Mouse (Mus musculus) liver, embryonic 12.5 days (tissue): ENCODE data around the gene Bcorl1. TPM values are rescaled to one million over a fixed set of nuclear protein-coding genes. Genes with fewer than 3 reads are reported as not detected.

Source experiments
- ATAC-seq: fragments of 200-750 bp; cut with Nextera tagmentation; 2 replicates; pipeline ENCODE4 v1.8.0; 2017; ENCODE audit warnings: moderate number of reproducible peaks, mild to moderate bottlenecking, moderate library complexity
- H3K27ac ChIP-seq: fragments of 300-500 bp; sonication (generic); 2 replicates; pipeline ENCODE4 v1.5.1; 2016; ENCODE audit warnings: mild to moderate bottlenecking
- H3K27me3 ChIP-seq: fragments of 300-500 bp; sonication (generic); replicated peaks from 2 replicates; pipeline ENCODE4 v1.6.1; 2016; ENCODE audit warnings: mild to moderate bottlenecking, moderate library complexity
- H3K36me3 ChIP-seq: fragments of 300-500 bp; sonication (generic); 2 replicates; pipeline ENCODE4 v1.6.1; 2016; ENCODE audit warnings: mild to moderate bottlenecking, moderate library complexity
- H3K4me1 ChIP-seq: fragments of 300-500 bp; sonication (generic); 2 replicates; pipeline ENCODE4 v1.6.1; 2016
- H3K4me2 ChIP-seq: fragments of 300-500 bp; sonication (generic); 2 replicates; pipeline ENCODE4 v1.6.1; 2016; ENCODE audit warnings: mild to moderate bottlenecking, moderate library complexity
- H3K4me3 ChIP-seq: fragments of 300-500 bp; sonication (generic); 2 replicates; pipeline ENCODE4 v1.5.1; 2016; ENCODE audit warnings: mild to moderate bottlenecking, moderate library complexity
- H3K9ac ChIP-seq: fragments of 300-500 bp; sonication (generic); 2 replicates; pipeline ENCODE4 v1.6.1; 2016; ENCODE audit warnings: mild to moderate bottlenecking, moderate library complexity
- H3K9me3 ChIP-seq: fragments of 300-500 bp; sonication (generic); replicated peaks from 2 replicates; pipeline ENCODE4 v1.6.1; 2016; ENCODE audit warnings: mild to moderate bottlenecking, moderate library complexity
- WGBS: fragments of 180-500 bp; shearing (Covaris S2); methylation state at CpG from one replicate; pipeline ENCODE4 v1.1.7; 2016; ENCODE audit not compliant: insufficient replicate concordance; 5-methylcytosine and 5-hydroxymethylcytosine counted together
- polyA plus RNA-seq: library from polyadenylated mRNA; unstranded; fragments of >200 nt; fragmentation: Nextera tagmentation; extraction: Ambion mirVana; gene quantifications from 2 replicates; pipeline ENCODE4 v1.2.1, GENCODE M21; 2016

The Bcorl1 gene
- polyA plus RNA-seq, 1 experiment from 2014 or later = 3.8 TPM

- Histone ChIP-seq H3K36me3 (no peaks in the 10 kb centered on the region), H3K4me1 (peaks cover 42% of the 10 kb centered on the region), H3K27me3 (peaks cover 25% of the 10 kb centered on the region), H3K9me3 (no peaks in the 10 kb centered on the region), H3K4me3 (peak overlapping the region; percentile 66), H3K9ac (peak overlapping the region; percentile 79), H3K27ac (peak overlapping the region; percentile 60; the same call in 1 of the 2 replicates), H3K4me2 (peak overlapping the region; percentile 80)
- 18% methylated on average over 9 of the region's 9 CpGs for WGBS
- ATAC-seq = no peak
These were observed 111.2 kb downstream of the Bcorl1 start for GRCm38 (mm10) chrX:48452231-48452890.

- peak overlapping the region; percentile 68 for H3K27ac ChIP-seq
- no peaks in the 10 kb centered on the region for H3K9me3 ChIP-seq
- peak; percentile 29 for ATAC-seq
- WGBS = 13% methylated on average over 40 of the region's 71 CpGs
- H3K4me2 ChIP-seq = peak overlapping the region; percentile 80
- H3K4me3 ChIP-seq = peak overlapping the region; percentile 66
- H3K9ac ChIP-seq = peak overlapping the region; percentile 79
- no peaks in the 10 kb centered on the region for H3K36me3 ChIP-seq
- peaks cover 25% of the 10 kb centered on the region for H3K27me3 ChIP-seq
- H3K4me1 ChIP-seq = peaks cover 37% of the 10 kb centered on the region
These were observed 111.9 kb downstream of the Bcorl1 start for GRCm38 (mm10) chrX:48452931-48453673.

DNA sequence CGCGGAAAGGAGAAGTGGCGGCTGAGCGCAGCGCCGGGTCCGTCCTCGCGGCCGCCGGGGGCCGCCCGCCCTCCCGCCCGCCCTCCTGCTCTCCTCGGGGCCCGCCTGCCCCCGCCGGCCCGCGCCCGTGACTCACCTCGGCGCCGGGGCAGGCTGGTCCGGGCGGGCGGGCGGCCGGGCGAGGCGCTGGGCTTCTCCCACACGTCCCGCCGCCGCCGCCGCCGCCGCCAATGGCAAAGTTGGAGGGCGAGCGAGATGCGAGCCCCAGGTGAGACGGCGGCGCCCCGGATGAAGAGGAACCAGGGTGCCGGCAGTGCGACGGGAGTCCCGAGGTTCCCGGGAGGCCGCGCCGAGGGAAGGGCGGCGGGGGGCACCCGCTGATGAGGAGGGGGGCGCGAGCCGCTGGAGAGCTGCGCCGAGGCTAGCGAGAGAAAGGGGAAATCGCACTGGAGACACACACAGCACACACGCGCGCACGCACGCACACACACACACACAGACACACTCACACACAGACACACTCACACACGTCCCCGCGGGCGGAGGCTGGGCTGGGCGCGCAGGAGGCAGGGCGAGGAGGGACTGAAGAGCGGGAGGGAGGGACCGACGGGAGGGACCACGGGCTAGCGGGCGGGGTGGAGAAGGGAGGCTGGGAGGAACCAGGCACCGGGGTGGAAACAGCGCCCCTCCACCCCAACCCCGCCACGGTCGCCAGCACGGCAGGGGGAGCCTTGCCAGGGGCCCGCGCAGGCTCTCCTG lies 112.8 kb downstream of the Bcorl1 start:
- H3K27me3 ChIP-seq = peaks cover 25% of the 10 kb centered on the region
- WGBS = 6% methylated on average over 42 of the region's 91 CpGs
- peak overlapping the region; percentile 80 for H3K4me2 ChIP-seq
- no peaks in the 10 kb centered on the region for H3K36me3 ChIP-seq
- no peaks in the 10 kb centered on the region for H3K9me3 ChIP-seq
- peak overlapping the region; percentile 68 for H3K27ac ChIP-seq
- ATAC-seq = peak; percentile 87
- H3K4me3 ChIP-seq = peak overlapping the region; percentile 66
- peak overlapping the region; percentile 79 for H3K9ac ChIP-seq
- H3K4me1 ChIP-seq = peaks cover 37% of the 10 kb centered on the region

- H3K27ac ChIP-seq = no peak overlapping the region
- peak; percentile 44 for ATAC-seq
- 6% methylated on average over 13 of the region's 21 CpGs for WGBS
- no peaks in the 10 kb centered on the region for H3K36me3 ChIP-seq
- peaks cover 37% of the 10 kb centered on the region for H3K4me1 ChIP-seq
- H3K27me3 ChIP-seq = peaks cover 25% of the 10 kb centered on the region
- peak overlapping the region; percentile 55 for H3K9ac ChIP-seq
- H3K4me2 ChIP-seq = peak overlapping the region; percentile 80
- H3K9me3 ChIP-seq = no peaks in the 10 kb centered on the region
- H3K4me3 ChIP-seq = peak overlapping the region; percentile 66
These were observed 113.3 kb downstream of the Bcorl1 start for GRCm38 (mm10) chrX:48454495-48454878.

GRCm38 (mm10) chrX:48455018-48455417 lies 113.9 kb downstream of the Bcorl1 start:
- Histone ChIP-seq H3K4me3 (no peak overlapping the region), H3K27me3 (peaks cover 25% of the 10 kb centered on the region), H3K27ac (no peak overlapping the region), H3K4me1 (peaks cover 32% of the 10 kb centered on the region), H3K9ac (no peak overlapping the region), H3K9me3 (no peaks in the 10 kb centered on the region), H3K4me2 (peak overlapping the region; percentile 80), H3K36me3 (no peaks in the 10 kb centered on the region)
- no peak for ATAC-seq
- 15% methylated on average over 9 of the region's 9 CpGs for WGBS

DNA sequence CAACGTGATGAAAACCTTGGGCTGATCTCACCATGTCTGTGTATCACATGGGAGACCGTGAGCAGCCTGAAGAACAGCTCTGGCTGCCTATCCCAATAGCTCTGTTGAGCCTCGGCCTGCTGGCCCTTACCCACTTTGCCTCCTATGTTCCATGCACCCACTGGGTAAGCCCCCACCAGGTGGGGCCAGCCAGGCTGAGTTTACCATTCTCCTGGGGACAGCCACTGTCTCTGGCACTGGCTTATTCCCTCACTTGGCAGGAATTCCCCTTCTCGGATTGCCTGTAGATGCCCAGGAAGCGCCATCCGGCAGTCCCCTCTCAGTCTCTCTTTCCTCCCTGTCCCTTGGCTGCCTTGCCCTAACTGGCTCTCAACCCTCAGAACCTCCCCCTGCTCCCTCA lies 115.8 kb downstream of the Bcorl1 start:
- H3K4me1 ChIP-seq = peaks cover 20% of the 10 kb centered on the region
- no peak overlapping the region for H3K27ac ChIP-seq
- ATAC-seq = no peak
- no peaks in the 10 kb centered on the region for H3K9me3 ChIP-seq
- H3K4me2 ChIP-seq = no peak overlapping the region
- H3K36me3 ChIP-seq = no peaks in the 10 kb centered on the region
- 61% methylated on average over 6 of the region's 6 CpGs for WGBS
- H3K27me3 ChIP-seq = peaks cover 25% of the 10 kb centered on the region
- no peak overlapping the region for H3K4me3 ChIP-seq
- H3K9ac ChIP-seq = no peak overlapping the region

Other genes starting within 250 kb of the Bcorl1 start
- 0.14 TPM in 1 of 2 replicates, not detected in the other for gene Xpnpep2, start 232.6 kb upstream of the Bcorl1 start, polyA plus RNA-seq
- gene Sash3, start 194.9 kb upstream of the Bcorl1 start, polyA plus RNA-seq = 9.7 and 10.0 TPM in 2 replicates
- gene Zdhhc9, start 132.5 kb upstream of the Bcorl1 start, polyA plus RNA-seq = 2.3 and 2.6 TPM in 2 replicates
- gene Utp14a, start 84.5 kb upstream of the Bcorl1 start, polyA plus RNA-seq = 19.3 and 22.5 TPM in 2 replicates
- gene Elf4, start 121.8 kb downstream of the Bcorl1 start, polyA plus RNA-seq = 4.0 and 4.3 TPM in 2 replicates
- 73.2 and 73.9 TPM in 2 replicates for gene Aifm1, start 172.2 kb downstream of the Bcorl1 start, polyA plus RNA-seq
- gene Rab33a, start 177.9 kb downstream of the Bcorl1 start, polyA plus RNA-seq = 0.90 and 0.93 TPM in 2 replicates